Mouse (Mus musculus): ENCODE measurements around the gene Spred2. TPM values are rescaled to one million over a fixed set of nuclear protein-coding genes. Genes with fewer than 3 reads are reported as not detected.
"Not testable (repeated sequence)": the region's sequence is repeated elsewhere in the genome, so short reads cannot be mapped to it uniquely, and the experiment has no call there.

The Spred2 gene
- polyA plus RNA-seq, 1 experiment from 2014 or later: 4.7 TPM

DNA sequence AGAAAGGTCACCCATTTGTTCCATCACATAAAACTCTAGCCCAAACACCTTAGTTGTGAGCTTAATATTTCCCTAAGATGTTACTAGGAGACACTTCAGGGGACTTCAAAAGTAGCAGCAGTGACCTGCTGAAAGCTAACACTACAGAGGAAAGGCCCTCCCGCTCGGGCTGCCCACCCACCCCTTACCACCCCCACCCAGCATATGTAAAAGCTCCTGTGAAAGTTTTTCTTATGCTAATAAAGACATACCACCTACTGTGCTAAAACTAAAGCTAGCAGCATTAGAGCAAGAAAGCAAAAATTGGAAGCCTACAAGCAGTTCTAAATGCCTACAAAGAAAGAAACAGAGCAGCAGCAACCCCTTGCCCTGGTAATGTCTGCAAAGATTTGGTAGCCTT is 139.9 kb downstream of the Spred2 start:
- not testable (repeated sequence) for H3K36me3 ChIP-seq (ENCODE audit: control insufficient read depth, insufficient read depth, low read length); H3K9ac ChIP-seq (ENCODE audit: low read depth, low read length); ATAC-seq (replicated peaks; ENCODE audit: insufficient number of reproducible peaks, low FRiP score, low TSS enrichment); H3K4me1 ChIP-seq (ENCODE audit: control insufficient read depth, insufficient read depth, low read length); H3K9me3 ChIP-seq (replicated peaks; ENCODE audit: control insufficient read depth, low read length); H3K27ac ChIP-seq (ENCODE audit: low read depth, low read length); H3K4me3 ChIP-seq (ENCODE audit: low read depth, low read length); H3K4me2 ChIP-seq; H3K27me3 ChIP-seq (ENCODE audit: control insufficient read depth, insufficient read depth, low read length)
- WGBS (ENCODE audit: insufficient replicate concordance): 75% methylated on average over 2 of the region's 2 CpGs

- no peak overlapping the region for H3K4me2 ChIP-seq
- no peaks in the 10 kb centered on the region for H3K27me3 ChIP-seq (ENCODE audit: control insufficient read depth, insufficient read depth, low read length)
- ATAC-seq (replicated peaks; ENCODE audit: insufficient number of reproducible peaks, low FRiP score, low TSS enrichment): no peak
- H3K4me1 ChIP-seq (ENCODE audit: control insufficient read depth, insufficient read depth, low read length): no peaks in the 10 kb centered on the region
- no peak overlapping the region for H3K4me3 ChIP-seq (ENCODE audit: low read depth, low read length)
- H3K9ac ChIP-seq (ENCODE audit: low read depth, low read length): no peak overlapping the region
- H3K9me3 ChIP-seq (replicated peaks; ENCODE audit: control insufficient read depth, low read length): no peaks in the 10 kb centered on the region
- WGBS (ENCODE audit: insufficient replicate concordance): 84% methylated on average over 2 of the region's 2 CpGs
- H3K36me3 ChIP-seq (ENCODE audit: control insufficient read depth, insufficient read depth, low read length): peaks cover 3% of the 10 kb centered on the region; the same call in 1 of the 2 replicates
- H3K27ac ChIP-seq (ENCODE audit: low read depth, low read length): no peak overlapping the region
Measured at GRCm38 (mm10) chr11:20064926-20065325, 140.8 kb downstream of the Spred2 start.

DNA sequence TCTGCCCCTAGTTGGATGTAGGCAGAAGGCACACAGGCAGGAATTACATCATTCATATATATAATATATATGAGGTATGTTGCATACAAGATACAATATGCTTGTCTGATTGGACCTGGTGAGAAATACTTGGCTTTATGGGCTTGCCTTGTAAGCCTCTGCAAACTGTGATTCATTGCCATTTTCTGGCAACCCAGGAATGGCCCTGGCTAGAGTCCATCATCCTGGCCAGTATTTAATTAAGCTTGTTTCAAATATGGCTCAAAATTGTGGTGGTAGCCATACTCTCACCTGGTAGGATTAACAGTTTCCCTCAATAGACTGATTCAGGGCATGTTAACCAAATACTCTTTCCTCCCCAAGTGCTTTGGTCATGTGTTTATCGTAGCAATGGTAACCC is 141.9 kb downstream of the Spred2 start:
- WGBS (ENCODE audit: insufficient replicate concordance): 90% methylated on average over 1 of the region's 1 CpGs
- no peak overlapping the region for H3K4me2 ChIP-seq
- no peak for ATAC-seq (replicated peaks; ENCODE audit: insufficient number of reproducible peaks, low FRiP score, low TSS enrichment)

GRCm38 (mm10) chr11:20067521-20067920 is 143.3 kb downstream of the Spred2 start:
- Histone ChIP-seq H3K36me3 (ENCODE audit: control insufficient read depth, insufficient read depth, low read length) (peaks cover 3% of the 10 kb centered on the region), H3K9me3 (replicated peaks; ENCODE audit: control insufficient read depth, low read length) (no peaks in the 10 kb centered on the region), H3K27me3 (ENCODE audit: control insufficient read depth, insufficient read depth, low read length) (no peaks in the 10 kb centered on the region), H3K4me1 (ENCODE audit: control insufficient read depth, insufficient read depth, low read length) (no peaks in the 10 kb centered on the region), H3K4me3 (ENCODE audit: low read depth, low read length) (no peak overlapping the region), H3K27ac (ENCODE audit: low read depth, low read length) (no peak overlapping the region), H3K4me2 (no peak overlapping the region), H3K9ac (ENCODE audit: low read depth, low read length) (no peak overlapping the region)
- WGBS (ENCODE audit: insufficient replicate concordance): 72% methylated on average over 1 of the region's 1 CpGs
- no peak for ATAC-seq (replicated peaks; ENCODE audit: insufficient number of reproducible peaks, low FRiP score, low TSS enrichment)

More for the DNA sequence above, 141.9 kb downstream of the Spred2 start:
- Histone ChIP-seq H3K27me3 (ENCODE audit: control insufficient read depth, insufficient read depth, low read length) (no peaks in the 10 kb centered on the region), H3K27ac (ENCODE audit: low read depth, low read length) (no peak overlapping the region), H3K9ac (ENCODE audit: low read depth, low read length) (no peak overlapping the region), H3K9me3 (replicated peaks; ENCODE audit: control insufficient read depth, low read length) (no peaks in the 10 kb centered on the region), H3K4me3 (ENCODE audit: low read depth, low read length) (no peak overlapping the region), H3K4me1 (ENCODE audit: control insufficient read depth, insufficient read depth, low read length) (no peaks in the 10 kb centered on the region), H3K36me3 (ENCODE audit: control insufficient read depth, insufficient read depth, low read length) (peaks cover 4% of the 10 kb centered on the region)

GRCm38 (mm10) chr11:20068346-20069004 is 144.3 kb downstream of the Spred2 start:
- ATAC-seq (replicated peaks; ENCODE audit: insufficient number of reproducible peaks, low FRiP score, low TSS enrichment): no peak

DNA sequence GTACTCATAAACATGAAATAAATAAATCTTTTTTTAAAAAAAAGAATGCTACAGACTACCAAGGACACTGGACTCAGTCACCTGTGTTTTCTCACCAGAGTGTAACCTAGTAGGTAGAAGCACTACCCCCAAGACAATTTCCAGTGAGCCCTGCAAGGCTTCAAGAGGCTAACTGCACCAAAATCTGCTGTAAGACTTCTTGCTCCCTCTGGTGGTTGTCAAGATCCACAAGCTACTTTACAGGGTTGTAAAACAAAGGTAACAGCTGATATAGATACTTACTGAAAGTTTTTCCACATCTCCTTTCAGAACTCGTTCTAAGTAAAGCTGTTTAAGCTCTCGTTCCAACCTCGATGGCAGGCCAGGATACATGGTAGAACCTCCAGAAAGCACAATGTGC is 148.0 kb downstream of the Spred2 start:
- H3K27me3 ChIP-seq (ENCODE audit: control insufficient read depth, insufficient read depth, low read length): no peaks in the 10 kb centered on the region
- ATAC-seq (replicated peaks; ENCODE audit: insufficient number of reproducible peaks, low FRiP score, low TSS enrichment): no peak

More at GRCm38 (mm10) chr11:20068346-20069004, 144.3 kb downstream of the Spred2 start:
- no peaks in the 10 kb centered on the region for H3K9me3 ChIP-seq (replicated peaks; ENCODE audit: control insufficient read depth, low read length)
- H3K27ac ChIP-seq (ENCODE audit: low read depth, low read length): no peak overlapping the region
- H3K4me1 ChIP-seq (ENCODE audit: control insufficient read depth, insufficient read depth, low read length): no peaks in the 10 kb centered on the region
- H3K4me2 ChIP-seq: no peak overlapping the region
- no peak overlapping the region for H3K9ac ChIP-seq (ENCODE audit: low read depth, low read length)
- H3K27me3 ChIP-seq (ENCODE audit: control insufficient read depth, insufficient read depth, low read length): no peaks in the 10 kb centered on the region
- no peak overlapping the region for H3K4me3 ChIP-seq (ENCODE audit: low read depth, low read length)
- 100% methylated on average over 6 of the region's 6 CpGs for WGBS (ENCODE audit: insufficient replicate concordance)
- H3K36me3 ChIP-seq (ENCODE audit: control insufficient read depth, insufficient read depth, low read length): peaks cover 3% of the 10 kb centered on the region

DNA sequence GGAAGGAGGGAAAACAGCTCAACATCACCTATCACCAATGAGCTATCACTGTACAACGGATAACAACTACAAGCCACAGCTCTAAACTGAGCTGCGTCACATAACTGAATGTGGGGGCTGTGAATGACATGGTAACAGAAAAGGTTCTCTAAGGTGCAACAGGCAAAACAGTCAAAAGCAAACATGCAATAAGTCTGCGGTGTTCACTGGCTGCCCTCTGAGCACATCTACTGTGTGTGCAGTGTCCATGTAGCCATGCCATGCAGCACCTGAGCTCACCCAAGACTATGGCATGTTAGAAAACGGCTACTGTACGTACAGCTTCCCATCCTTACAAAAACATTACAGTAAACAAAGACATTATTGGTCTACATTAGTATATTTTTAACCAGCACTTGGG is 148.7 kb downstream of the Spred2 start:
- no peaks in the 10 kb centered on the region for H3K9me3 ChIP-seq (replicated peaks; ENCODE audit: control insufficient read depth, low read length)
- H3K4me1 ChIP-seq (ENCODE audit: control insufficient read depth, insufficient read depth, low read length): no peaks in the 10 kb centered on the region
- 90% methylated on average over 5 of the region's 5 CpGs for WGBS (ENCODE audit: insufficient replicate concordance)
- no peak overlapping the region for H3K4me2 ChIP-seq
- H3K9ac ChIP-seq (ENCODE audit: low read depth, low read length): no peak overlapping the region
- no peak for ATAC-seq (replicated peaks; ENCODE audit: insufficient number of reproducible peaks, low FRiP score, low TSS enrichment)
- no peaks in the 10 kb centered on the region for H3K27me3 ChIP-seq (ENCODE audit: control insufficient read depth, insufficient read depth, low read length)
- no peak overlapping the region for H3K4me3 ChIP-seq (ENCODE audit: low read depth, low read length)
- peaks cover 18% of the 10 kb centered on the region for H3K36me3 ChIP-seq (ENCODE audit: control insufficient read depth, insufficient read depth, low read length)
- no peak overlapping the region for H3K27ac ChIP-seq (ENCODE audit: low read depth, low read length)

More for the DNA sequence above, 148.0 kb downstream of the Spred2 start:
- no peak overlapping the region for H3K27ac ChIP-seq (ENCODE audit: low read depth, low read length)
- 74% methylated on average over 3 of the region's 3 CpGs for WGBS (ENCODE audit: insufficient replicate concordance)
- no peaks in the 10 kb centered on the region for H3K4me1 ChIP-seq (ENCODE audit: control insufficient read depth, insufficient read depth, low read length)
- H3K4me3 ChIP-seq (ENCODE audit: low read depth, low read length): no peak overlapping the region
- no peaks in the 10 kb centered on the region for H3K9me3 ChIP-seq (replicated peaks; ENCODE audit: control insufficient read depth, low read length)
- H3K36me3 ChIP-seq (ENCODE audit: control insufficient read depth, insufficient read depth, low read length): peaks cover 18% of the 10 kb centered on the region
- H3K9ac ChIP-seq (ENCODE audit: low read depth, low read length): no peak overlapping the region
- H3K4me2 ChIP-seq: no peak overlapping the region

Other genes starting within 250 kb of the Spred2 start
- 56.0 and 61.5 TPM in 2 replicates for gene Actr2, start 188.5 kb downstream of the Spred2 start, polyA plus RNA-seq (2014; fragmentation: Nextera tagmentation; extraction: Ambion mirVana)

Data from heart, embryonic 11.5 days (tissue).